Mouse (Mus musculus): Measurements from ENCODE around the gene Tmem223.
"Not testable (repeated sequence)": the region's sequence is repeated elsewhere in the genome, so short reads cannot be mapped to it uniquely, and the experiment has no call there.

Tmem223 gene

GRCm38 (mm10) chr19:8770567-8771270, at the start of gene Tmem223:
Gene Tmem223 (plus strand): TSS chr19:8770996.
- peak; percentile 70 to 84 for DNase-seq (ENCODE audit: low spot score in 2 of 2)

DNA sequence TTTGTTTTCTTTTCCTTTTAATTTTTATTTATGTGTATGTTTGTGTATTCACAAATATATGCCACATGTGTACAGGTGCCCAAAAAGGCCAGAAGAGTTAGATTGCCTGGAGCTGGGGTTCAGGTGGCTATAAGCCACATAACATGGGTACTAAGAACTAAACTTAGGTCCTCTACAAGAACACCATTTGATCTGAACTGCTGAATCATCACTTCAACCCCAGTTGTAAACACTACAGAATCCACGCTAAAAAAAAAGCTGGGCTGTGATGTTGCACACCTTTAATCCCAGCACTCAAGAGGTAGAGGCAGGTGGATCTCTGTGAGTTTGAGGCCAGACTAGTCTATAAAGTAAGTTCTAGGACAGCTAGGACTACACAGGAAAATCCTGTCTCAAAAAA, 49.4 kb upstream of the Tmem223 start:
- no peak for DNase-seq (ENCODE audit: low spot score in 2 of 2)

DNA sequence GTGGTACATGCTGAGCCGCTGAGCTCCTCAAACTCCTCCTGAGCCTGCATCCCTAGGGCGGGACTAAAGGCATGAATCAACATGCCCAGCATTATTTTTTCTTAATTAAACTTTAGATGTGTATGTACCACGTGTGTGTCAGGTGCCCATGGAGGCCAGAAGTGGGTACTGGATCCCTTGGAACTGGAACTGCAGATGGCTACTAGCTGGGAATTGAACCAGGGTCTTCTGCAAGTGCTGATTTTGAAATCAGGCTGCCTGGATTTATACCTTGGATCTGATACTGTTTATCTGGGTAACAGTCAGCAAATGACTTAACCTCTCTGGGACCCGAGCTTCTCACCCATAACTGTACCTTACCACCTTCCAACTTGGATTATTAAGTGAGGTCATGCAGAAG, 48.8 kb upstream of the Tmem223 start:
- no peak for DNase-seq (ENCODE audit: low spot score in 2 of 2)

DNA sequence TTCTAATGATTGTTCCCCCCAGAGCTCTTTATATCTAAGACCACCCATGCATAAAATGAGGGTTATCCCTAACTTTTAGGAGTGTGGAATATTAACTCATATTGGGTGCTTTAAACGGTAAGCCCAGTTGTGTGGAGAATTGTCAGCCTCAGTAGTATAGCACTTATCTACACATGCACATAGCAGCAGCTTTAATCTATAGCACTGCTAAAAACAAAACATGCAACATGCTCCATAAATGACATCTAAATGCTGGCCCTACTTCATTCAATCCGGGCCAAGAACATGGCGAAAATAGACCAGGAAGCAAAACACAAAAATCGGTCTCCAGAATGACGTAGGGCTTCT, 48.3 kb upstream of the Tmem223 start:
- no peak for DNase-seq (ENCODE audit: low spot score in 2 of 2)

- DNase-seq (ENCODE audit: low spot score in 2 of 2): peak; percentile 90 to 94
These were observed 47.8 kb upstream of the Tmem223 start, which contains the start of gene Slc3a2 for GRCm38 (mm10) chr19:8722907-8723573. Gene Slc3a2 (minus strand): TSS chr19:8723369.

DNA sequence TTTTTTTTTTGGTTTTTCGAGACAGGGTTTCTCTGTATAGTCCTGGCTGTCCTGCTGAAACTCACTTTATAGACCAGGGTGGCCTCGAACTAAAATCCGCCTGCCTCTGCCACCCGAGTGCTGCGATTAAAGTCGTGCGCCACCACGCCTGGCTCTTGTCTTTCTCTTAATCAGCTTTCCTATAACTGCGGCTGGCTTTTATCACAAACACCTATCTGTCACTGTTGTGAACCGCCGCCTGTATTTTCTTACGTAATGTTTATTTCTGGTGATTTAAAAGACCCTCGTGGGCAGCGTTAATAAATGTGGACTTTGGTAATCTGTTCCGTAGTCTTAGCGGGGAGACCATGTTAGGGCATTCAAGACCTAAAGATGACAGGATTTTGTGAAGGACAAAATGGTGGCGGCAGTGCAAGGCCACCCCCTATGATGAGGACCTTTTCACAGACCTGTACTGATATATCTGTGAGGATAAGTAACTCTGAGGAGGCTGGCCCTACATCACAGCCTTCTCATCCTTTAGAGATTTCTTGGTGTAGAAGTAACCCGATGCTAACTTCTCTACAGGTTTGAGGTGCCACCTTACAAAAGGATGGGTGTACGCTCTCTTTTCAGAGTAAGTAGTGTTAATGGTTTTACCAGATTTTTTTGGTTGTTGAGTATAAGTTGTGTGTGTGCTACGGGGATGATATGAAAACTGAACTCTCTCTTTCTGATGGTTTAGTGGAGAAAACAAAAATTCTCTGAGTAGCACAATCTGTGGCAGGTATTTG, 47.0 kb upstream of the Tmem223 start:
- no peak for DNase-seq (ENCODE audit: low spot score in 2 of 2)

GRCm38 (mm10) chr19:8724392-8724791, 46.4 kb upstream of the Tmem223 start:
- no peak for DNase-seq (ENCODE audit: low spot score in 2 of 2)

DNA sequence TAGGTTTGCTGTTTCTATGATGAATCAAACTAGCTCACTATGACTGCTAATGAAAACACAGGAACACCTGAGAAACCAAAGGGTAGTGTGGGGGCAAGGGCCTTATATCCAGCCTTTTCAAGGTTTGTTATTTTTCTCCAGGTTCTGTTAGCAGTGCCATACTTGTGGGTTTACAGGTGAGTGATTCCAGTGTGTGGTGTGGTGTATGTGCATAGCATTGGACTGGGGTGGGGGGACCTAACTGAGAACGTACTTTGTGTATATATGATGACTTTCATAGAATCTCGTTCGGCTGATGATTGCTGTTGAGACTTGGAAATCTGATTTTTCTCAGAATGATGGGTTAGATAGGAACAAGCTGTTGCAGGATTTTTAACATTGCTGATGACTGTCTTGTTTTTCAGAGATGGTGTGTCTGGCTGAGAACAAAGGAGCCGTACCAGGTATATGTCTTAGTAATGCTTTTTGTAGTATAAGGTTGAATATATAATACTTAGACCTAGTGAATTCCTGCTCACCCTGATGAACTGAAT, 45.6 kb upstream of the Tmem223 start:
- no peak for DNase-seq (ENCODE audit: low spot score in 2 of 2)

DNA sequence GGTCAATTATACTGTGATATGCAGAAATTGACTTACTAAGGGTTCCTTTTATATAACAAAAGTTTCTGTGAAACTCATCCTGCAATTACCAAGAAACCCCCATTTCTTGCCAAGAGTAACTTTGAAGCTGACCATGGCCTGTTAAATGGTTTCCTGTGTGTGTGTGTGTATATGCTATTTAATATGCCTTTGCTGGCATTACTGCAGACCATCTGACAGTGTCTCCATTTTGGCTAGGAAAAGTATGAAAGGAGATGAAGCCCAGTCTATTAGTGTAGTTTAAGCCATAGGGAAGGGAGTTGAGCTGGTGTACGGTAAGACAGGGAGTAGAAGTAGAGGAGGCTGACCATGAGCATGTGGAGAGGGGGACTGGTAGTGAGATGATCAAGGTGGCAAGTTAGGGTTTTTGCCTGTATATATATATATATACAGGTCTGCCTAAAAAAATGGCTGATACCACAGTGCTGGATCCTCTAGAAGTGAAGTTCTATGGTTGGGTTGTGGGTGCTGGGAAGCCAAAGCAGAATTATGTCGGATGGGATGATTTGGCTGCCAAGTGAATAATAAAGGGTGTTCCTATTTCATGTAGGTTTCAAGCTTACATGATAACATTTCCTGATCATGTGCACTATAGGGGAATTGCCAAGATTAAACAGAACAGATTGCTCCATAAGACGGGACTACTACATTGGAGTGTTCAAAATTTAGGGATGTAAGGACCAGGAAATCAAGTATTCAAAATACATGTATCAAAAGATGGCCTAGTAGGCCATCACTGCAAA, 44.0 kb upstream of the Tmem223 start:
- DNase-seq (ENCODE audit: low spot score in 2 of 2): no peak

GRCm38 (mm10) chr19:8727495-8728114, 43.2 kb upstream of the Tmem223 start:
- no peak for DNase-seq (ENCODE audit: low spot score in 2 of 2)

- not testable (repeated sequence) for DNase-seq (ENCODE audit: low spot score in 2 of 2)
These were observed 42.3 kb upstream of the Tmem223 start for GRCm38 (mm10) chr19:8728335-8729099.

- DNase-seq (ENCODE audit: low spot score in 2 of 2): no peak
These were observed 36.5 kb upstream of the Tmem223 start for GRCm38 (mm10) chr19:8734334-8734733.

DNA sequence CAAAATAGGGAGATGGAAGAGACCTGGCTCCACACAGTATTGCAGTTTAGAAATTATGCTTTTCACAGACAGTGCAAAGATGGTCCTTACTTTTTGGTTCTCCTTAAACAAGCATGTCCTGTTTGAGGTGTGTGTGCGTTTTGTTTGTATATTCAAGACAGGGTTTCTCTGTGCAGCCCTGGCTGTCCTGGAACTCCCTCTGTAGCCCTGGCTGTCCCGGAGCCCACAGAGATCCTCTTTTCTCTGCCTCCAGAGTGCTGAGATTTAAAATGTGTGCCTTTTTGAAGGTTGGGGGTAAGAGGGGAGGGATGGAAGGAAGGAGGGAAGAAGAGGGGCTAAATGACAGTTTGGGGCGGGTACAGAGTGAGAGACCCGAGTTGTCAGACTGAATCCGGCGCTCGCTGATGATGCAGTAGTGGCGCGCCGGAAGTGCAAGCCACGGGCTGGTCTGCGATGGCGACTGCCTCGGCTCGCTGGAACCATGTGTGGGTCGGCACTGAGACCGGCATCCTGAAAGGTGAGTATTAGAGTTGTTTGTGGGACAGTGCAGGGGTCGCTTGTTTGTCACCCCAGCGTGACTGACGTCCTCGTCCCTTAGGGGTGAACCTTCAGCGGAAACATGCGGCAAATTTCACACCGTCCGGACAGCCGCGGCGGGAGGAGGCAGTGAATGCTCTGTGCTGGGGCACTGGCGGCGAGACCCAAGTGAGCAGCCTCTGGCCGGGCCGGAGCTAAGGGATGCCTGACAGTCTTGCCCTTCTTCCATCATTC, 35.2 kb upstream of the Tmem223 start, which contains the start of gene Wdr74:
Gene Wdr74, plus strand, starts transcription at position 439 of the 771 bp plus-strand sequence.
- peak; percentile 87 to 92 for DNase-seq (ENCODE audit: low spot score in 2 of 2)

DNA sequence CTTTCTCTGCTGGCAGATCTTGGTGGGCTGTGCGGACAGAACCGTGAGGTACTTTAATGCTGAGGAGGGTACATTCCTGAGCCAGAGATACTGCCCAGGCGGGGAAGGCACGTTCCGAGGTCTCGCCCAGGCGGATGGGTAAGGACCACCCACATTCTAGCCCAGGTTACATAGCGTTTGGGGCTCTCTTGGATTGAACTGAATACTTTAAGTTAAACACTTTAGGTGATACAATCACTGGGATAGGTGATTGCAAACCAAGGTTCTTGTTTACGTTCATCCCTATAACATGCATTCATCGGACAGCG, 34.7 kb upstream of the Tmem223 start:
- no peak for DNase-seq (ENCODE audit: low spot score in 2 of 2)

GRCm38 (mm10) chr19:8738911-8739310, 31.9 kb upstream of the Tmem223 start:
- DNase-seq (ENCODE audit: low spot score in 2 of 2): no peak

- DNase-seq (ENCODE audit: low spot score in 2 of 2): no peak
These were observed 31.1 kb upstream of the Tmem223 start for GRCm38 (mm10) chr19:8739646-8740045.

DNA sequence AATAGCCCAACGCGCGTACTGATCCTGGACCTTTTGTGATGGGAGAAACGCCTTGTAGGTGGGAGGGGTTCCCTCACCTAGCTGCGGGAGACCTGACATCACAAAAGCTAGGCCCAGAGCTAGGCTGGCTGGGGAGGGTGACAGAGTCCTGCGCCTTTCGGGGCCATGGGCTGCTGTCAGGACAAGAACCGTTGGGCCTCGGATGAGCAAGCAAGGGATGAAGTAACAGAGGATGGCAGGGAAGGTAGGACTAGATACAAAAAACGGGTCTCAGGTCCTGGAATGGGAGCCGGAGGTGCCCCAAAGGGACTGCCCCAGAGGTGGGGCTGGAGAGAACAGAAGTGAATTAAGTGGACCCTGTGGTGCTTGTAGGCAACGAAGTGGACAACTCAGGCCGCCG, 30.2 kb upstream of the Tmem223 start, which contains the start of gene 1700092M07Rik:
Gene 1700092M07Rik, plus strand, starts transcription at position 116 of the 400 bp plus-strand sequence.
- DNase-seq (ENCODE audit: low spot score in 2 of 2): no peak

DNA sequence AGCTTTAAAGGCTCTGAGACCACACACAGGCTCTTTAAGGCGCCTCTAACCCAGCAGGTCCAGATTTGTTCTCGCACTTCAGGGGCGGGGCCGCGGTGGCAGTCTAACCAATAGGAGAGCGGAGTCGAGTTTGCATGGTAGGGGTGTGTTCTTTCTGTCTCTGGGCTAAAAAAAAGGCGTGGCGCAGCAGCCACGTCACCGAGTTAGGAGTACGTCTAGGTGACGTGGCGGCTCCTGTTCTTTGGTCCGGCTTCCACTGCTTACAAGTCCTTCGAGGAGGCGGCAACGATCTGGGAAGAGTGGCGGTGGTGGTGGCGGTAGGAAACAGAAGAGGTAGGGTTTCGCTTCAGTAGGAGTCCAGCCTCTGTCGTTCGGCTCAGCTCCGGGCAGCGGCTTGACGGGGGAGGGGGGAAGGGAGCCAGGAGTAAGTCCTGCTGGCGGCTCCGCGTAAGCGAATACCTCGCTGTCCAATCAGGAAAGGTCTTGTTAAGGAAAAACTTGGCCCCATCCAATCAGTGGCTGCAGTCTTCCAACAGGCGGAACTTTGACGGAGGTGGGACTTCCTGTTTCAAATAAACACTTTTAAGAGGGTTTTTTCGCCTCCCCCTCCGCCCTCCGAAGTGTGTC, 29.4 kb upstream of the Tmem223 start, which contains the start of gene Stx5a:
Gene Stx5a, plus strand, starts transcription at position 171 of the 627 bp plus-strand sequence.
- peak; percentile 93 to 94 for DNase-seq (ENCODE audit: low spot score in 2 of 2)

GRCm38 (mm10) chr19:8742176-8742575, 28.6 kb upstream of the Tmem223 start:
- no peak for DNase-seq (ENCODE audit: low spot score in 2 of 2)

Data from urinary bladder, postnatal 4 days (tissue).